Mouse (Mus musculus): Measurements from ENCODE around the gene Foxd1.

The Foxd1 gene

GRCm38 (mm10) chr13:98389092-98389491 lies 35.0 kb downstream of the Foxd1 start:
- DNase-seq (ENCODE audit: low spot score), result no peak

- DNase-seq (ENCODE audit: low spot score), result no peak
Measured at GRCm38 (mm10) chr13:98390363-98390762, 36.3 kb downstream of the Foxd1 start.

GRCm38 (mm10) chr13:98390771-98391634 lies 37.0 kb downstream of the Foxd1 start:
- DNase-seq (ENCODE audit: low spot score), result no peak

- DNase-seq (ENCODE audit: low spot score), result no peak
Measured at GRCm38 (mm10) chr13:98391635-98391990, 37.6 kb downstream of the Foxd1 start.

- DNase-seq (ENCODE audit: low spot score), result no peak
Measured at GRCm38 (mm10) chr13:98392031-98392430, 38.0 kb downstream of the Foxd1 start.

GRCm38 (mm10) chr13:98393356-98394070 lies 39.5 kb downstream of the Foxd1 start:
- DNase-seq (ENCODE audit: low spot score), result no peak
